Mouse (Mus musculus): ENCODE data around the gene Hacd1.
A peak's percentile ranks its signal among the peaks of the same experiment; 100 is the strongest.
"Not testable (repeated sequence)": the region's sequence is repeated elsewhere in the genome, so short reads cannot be mapped to it uniquely, and the experiment has no call there.

The Hacd1 gene

GRCm38 (mm10) chr2:14055566-14056331, at the start of gene Hacd1:
Hacd1 (minus strand) TSS chr2:14056135.
- DNase-seq (ENCODE audit: low spot score) = peak; percentile 84

GRCm38 (mm10) chr2:14103924-14104323, 48.0 kb upstream of the Hacd1 start:
- DNase-seq (ENCODE audit: low spot score) = no peak

- no peak for DNase-seq (ENCODE audit: low spot score)
Observed at GRCm38 (mm10) chr2:14102603-14103002, 46.7 kb upstream of the Hacd1 start.

GRCm38 (mm10) chr2:14100533-14100932, 44.6 kb upstream of the Hacd1 start:
- no peak for DNase-seq (ENCODE audit: low spot score)

- DNase-seq (ENCODE audit: low spot score) = not testable (repeated sequence)
Observed at GRCm38 (mm10) chr2:14078527-14078926, 22.6 kb upstream of the Hacd1 start.

- no peak for DNase-seq (ENCODE audit: low spot score)
Observed at GRCm38 (mm10) chr2:14074221-14074901, 18.4 kb upstream of the Hacd1 start.

GRCm38 (mm10) chr2:14073362-14074220, 17.7 kb upstream of the Hacd1 start, which contains the start of gene Stam:
Stam (plus strand) TSS chr2:14074098.
- peak; percentile 88 for DNase-seq (ENCODE audit: low spot score)

GRCm38 (mm10) chr2:14073008-14073361, 17.1 kb upstream of the Hacd1 start:
- DNase-seq (ENCODE audit: low spot score) = no peak

GRCm38 (mm10) chr2:14070466-14070865, 14.5 kb upstream of the Hacd1 start:
- DNase-seq (ENCODE audit: low spot score) = no peak

- no peak for DNase-seq (ENCODE audit: low spot score)
Observed at GRCm38 (mm10) chr2:14069027-14069426, 13.1 kb upstream of the Hacd1 start.

GRCm38 (mm10) chr2:14065704-14066650, 10.0 kb upstream of the Hacd1 start:
- DNase-seq (ENCODE audit: low spot score) = no peak

GRCm38 (mm10) chr2:14055168-14055565, 768 bp downstream of the Hacd1 start:
- peak; percentile 73 for DNase-seq (ENCODE audit: low spot score)

GRCm38 (mm10) chr2:14054716-14055115, 1.2 kb downstream of the Hacd1 start:
- DNase-seq (ENCODE audit: low spot score) = no peak

GRCm38 (mm10) chr2:14054163-14054562, 1.8 kb downstream of the Hacd1 start:
- DNase-seq (ENCODE audit: low spot score) = no peak

- DNase-seq (ENCODE audit: low spot score) = no peak
Observed at GRCm38 (mm10) chr2:14053618-14054017, 2.3 kb downstream of the Hacd1 start.

GRCm38 (mm10) chr2:14048808-14049207, 7.1 kb downstream of the Hacd1 start:
- DNase-seq (ENCODE audit: low spot score) = no peak

- peak; percentile 73 for DNase-seq (ENCODE audit: low spot score)
Observed at GRCm38 (mm10) chr2:14048381-14048780, 7.6 kb downstream of the Hacd1 start.

- DNase-seq (ENCODE audit: low spot score) = no peak
Observed at GRCm38 (mm10) chr2:14043577-14044170, 12.3 kb downstream of the Hacd1 start.

- no peak for DNase-seq (ENCODE audit: low spot score)
Observed at GRCm38 (mm10) chr2:14043011-14043410, 12.9 kb downstream of the Hacd1 start.

- DNase-seq (ENCODE audit: low spot score) = no peak
Observed at GRCm38 (mm10) chr2:14041249-14041648, 14.7 kb downstream of the Hacd1 start.

- no peak for DNase-seq (ENCODE audit: low spot score)
Observed at GRCm38 (mm10) chr2:14019228-14019627, 36.7 kb downstream of the Hacd1 start.
